Mouse (Mus musculus): ENCODE measurements around the gene Coro2b. TPM values are rescaled to one million over a fixed set of nuclear protein-coding genes. Genes with fewer than 3 reads are reported as not detected.
A peak's percentile ranks its signal among the peaks of the same experiment; 100 is the strongest.

Gene Coro2b
- polyA plus RNA-seq, 1 experiment = not detected

- no peak overlapping the region for H3K4me3 ChIP-seq (ENCODE audit: insufficient read depth, low read depth, low read length)
- no peak overlapping the region for H3K27ac ChIP-seq (ENCODE audit: insufficient read depth, low read depth, low read length)
- peaks cover 43% of the 10 kb centered on the region for H3K4me1 ChIP-seq (ENCODE audit: control insufficient read depth, insufficient read depth, low read length)
- TF ChIP-seq POLR2A (IDR thresholded peaks at IDR 0.05; ENCODE audit: insufficient read depth, low read depth, low read length) = no peak
- WGBS = 54% methylated on average over 3 of the region's 3 CpGs
Measured at GRCm38 (mm10) chr9:62374276-62374675, 162.6 kb downstream of the Coro2b start.

GRCm38 (mm10) chr9:62373222-62374123 is 163.4 kb downstream of the Coro2b start:
- Histone ChIP-seq H3K4me3 (ENCODE audit: insufficient read depth, low read depth, low read length) (no peak overlapping the region), H3K4me1 (ENCODE audit: control insufficient read depth, insufficient read depth, low read length) (peaks cover 51% of the 10 kb centered on the region), H3K27ac (ENCODE audit: insufficient read depth, low read depth, low read length) (no peak overlapping the region)
- TF ChIP-seq CTCF (IDR thresholded peaks at IDR 0.05; ENCODE audit: insufficient read depth, low read depth, low read length) = peak; percentile 87
- TF ChIP-seq POLR2A (IDR thresholded peaks at IDR 0.05; ENCODE audit: insufficient read depth, low read depth, low read length) = no peak
- WGBS = 66% methylated on average over 18 of the region's 18 CpGs

GRCm38 (mm10) chr9:62372556-62373221 is 164.2 kb downstream of the Coro2b start:
- H3K27ac ChIP-seq (ENCODE audit: insufficient read depth, low read depth, low read length) = no peak overlapping the region
- TF ChIP-seq CTCF (IDR thresholded peaks at IDR 0.05; ENCODE audit: insufficient read depth, low read depth, low read length) = no peak
- 80% methylated on average over 9 of the region's 9 CpGs for WGBS
- no peak overlapping the region for H3K4me3 ChIP-seq (ENCODE audit: insufficient read depth, low read depth, low read length)
- peaks cover 59% of the 10 kb centered on the region for H3K4me1 ChIP-seq (ENCODE audit: control insufficient read depth, insufficient read depth, low read length)

- 51% methylated on average over 16 of the region's 16 CpGs for WGBS
- TF ChIP-seq CTCF (IDR thresholded peaks at IDR 0.05; ENCODE audit: insufficient read depth, low read depth, low read length) (no peak), POLR2A (IDR thresholded peaks at IDR 0.05; ENCODE audit: insufficient read depth, low read depth, low read length) (no peak)
- no peak overlapping the region for H3K27ac ChIP-seq (ENCODE audit: insufficient read depth, low read depth, low read length)
- no peak overlapping the region for H3K4me3 ChIP-seq (ENCODE audit: insufficient read depth, low read depth, low read length)
- peaks cover 60% of the 10 kb centered on the region for H3K4me1 ChIP-seq (ENCODE audit: control insufficient read depth, insufficient read depth, low read length)
Measured at GRCm38 (mm10) chr9:62371745-62372555, 164.9 kb downstream of the Coro2b start.

GRCm38 (mm10) chr9:62370648-62371280 is 166.1 kb downstream of the Coro2b start:
- peaks cover 69% of the 10 kb centered on the region for H3K4me1 ChIP-seq (ENCODE audit: control insufficient read depth, insufficient read depth, low read length)
- WGBS = 52% methylated on average over 6 of the region's 6 CpGs
- TF ChIP-seq POLR2A (IDR thresholded peaks at IDR 0.05; ENCODE audit: insufficient read depth, low read depth, low read length) (no peak), CTCF (IDR thresholded peaks at IDR 0.05; ENCODE audit: insufficient read depth, low read depth, low read length) (no peak)
- no peak overlapping the region for H3K4me3 ChIP-seq (ENCODE audit: insufficient read depth, low read depth, low read length)
- H3K27ac ChIP-seq (ENCODE audit: insufficient read depth, low read depth, low read length) = no peak overlapping the region

GRCm38 (mm10) chr9:62370186-62370585 is 166.7 kb downstream of the Coro2b start:
- Histone ChIP-seq H3K4me1 (ENCODE audit: control insufficient read depth, insufficient read depth, low read length) (peaks cover 72% of the 10 kb centered on the region), H3K4me3 (ENCODE audit: insufficient read depth, low read depth, low read length) (no peak overlapping the region), H3K27ac (ENCODE audit: insufficient read depth, low read depth, low read length) (no peak overlapping the region)
- 53% methylated on average over 9 of the region's 9 CpGs for WGBS
- TF ChIP-seq CTCF (IDR thresholded peaks at IDR 0.05; ENCODE audit: insufficient read depth, low read depth, low read length) = no peak
- TF ChIP-seq POLR2A (IDR thresholded peaks at IDR 0.05; ENCODE audit: insufficient read depth, low read depth, low read length) = no peak

Other genes starting within 250 kb of the Coro2b start
- gene Anp32a, start 195.8 kb downstream of the Coro2b start, polyA plus RNA-seq (2012; ENCODE audit: insufficient read depth, insufficient read length, low replicate concordance, missing spikeins) = 1,184 TPM in 1 of 2 replicates, not detected in the other
- not detected in 2 replicates for gene Itga11, start 140.8 kb upstream of the Coro2b start, polyA plus RNA-seq (2012; ENCODE audit: insufficient read depth, insufficient read length, low replicate concordance, missing spikeins)

Data from olfactory bulb, adult 2 months (tissue).